Comparison of ENCODE assay signal across 21 mouse cellular contexts in genomic region chr10:24725197-24725596, GRCm38 (mm10).
"Had no signal": no experiment of that assay in that cellular context is flagged by ENCODE, and none has a peak within 500 bp of the region (broad histone marks: within the 10 kb centered on the region; RNA-seq: fewer than 3 reads in every experiment).

No protein-coding gene starts in this region.

- H3K27me3 ChIP-seq: limb, embryonic 12.5 days; limb, embryonic 15.5 days; lung, embryonic 15.5 days; megakaryocyte, embryonic 14.5 days; midbrain, embryonic 12.5 days; midbrain, embryonic 15.5 days; neural tube, embryonic 12.5 days; neural tube, embryonic 15.5 days; stomach, embryonic 15.5 days had no signal

- H3K36me3 ChIP-seq: limb, embryonic 12.5 days; limb, embryonic 15.5 days; lung, embryonic 15.5 days; midbrain, embryonic 12.5 days; midbrain, embryonic 15.5 days; neural tube, embryonic 12.5 days; neural tube, embryonic 15.5 days; stomach, embryonic 15.5 days had no signal

- H3K9me3 ChIP-seq: limb, embryonic 12.5 days; limb, embryonic 15.5 days; lung, embryonic 15.5 days; midbrain, embryonic 12.5 days; midbrain, embryonic 15.5 days; neural tube, embryonic 12.5 days; neural tube, embryonic 15.5 days; stomach, embryonic 15.5 days had no signal

- H3K4me2 ChIP-seq: limb, embryonic 12.5 days; limb, embryonic 15.5 days; liver, embryonic 11.5 days; lung, embryonic 15.5 days; midbrain, embryonic 12.5 days; midbrain, embryonic 15.5 days; neural tube, embryonic 12.5 days; neural tube, embryonic 15.5 days; stomach, embryonic 15.5 days had no signal

- H3K4me3 ChIP-seq: limb, embryonic 12.5 days; limb, embryonic 15.5 days; lung, embryonic 15.5 days; megakaryocyte, embryonic 14.5 days; midbrain, embryonic 12.5 days; midbrain, embryonic 15.5 days; neural tube, embryonic 12.5 days; neural tube, embryonic 15.5 days; stomach, embryonic 15.5 days had no signal

- H3K27ac ChIP-seq: limb, embryonic 12.5 days; limb, embryonic 15.5 days; liver, embryonic 14.5 days; lung, embryonic 15.5 days; midbrain, embryonic 12.5 days; midbrain, embryonic 15.5 days; neural tube, embryonic 12.5 days; neural tube, embryonic 15.5 days; stomach, embryonic 15.5 days had no signal

- H3K9ac ChIP-seq: limb, embryonic 12.5 days; limb, embryonic 15.5 days; liver, embryonic 14.5 days; liver, postnatal 0 days; lung, embryonic 15.5 days; midbrain, embryonic 12.5 days; midbrain, embryonic 15.5 days; neural tube, embryonic 12.5 days; neural tube, embryonic 15.5 days; stomach, embryonic 15.5 days had no signal

- ATAC-seq: liver, postnatal 0 days; midbrain, embryonic 15.5 days had no signal

- H3K4me1 ChIP-seq: limb, embryonic 12.5 days; limb, embryonic 15.5 days; lung, embryonic 15.5 days; midbrain, embryonic 12.5 days; midbrain, embryonic 15.5 days; neural tube, embryonic 12.5 days; neural tube, embryonic 15.5 days; stomach, embryonic 15.5 days had no signal

- DNase-seq: kidney, adult 9 months; kidney, postnatal 14 days; kidney, postnatal 4 days; left cerebral cortex, postnatal 4 days; liver, postnatal 0 days; lung, postnatal 10 days; lung, postnatal 36 days; right cerebral cortex, postnatal 25 days; spleen, adult 18-20 months; thymus, postnatal 25 days had no signal
